Mouse (Mus musculus): ENCODE data around the gene Mknk2. TPM values are rescaled to one million over a fixed set of nuclear protein-coding genes. Genes with fewer than 3 reads are reported as not detected.

Gene Mknk2
- polyA plus RNA-seq, 1 experiment: 59.3 TPM

- Histone ChIP-seq H3K4me3 (replicated peaks; ENCODE audit: insufficient read depth, low read depth, low read length) (no peak overlapping the region), H3K27ac (ENCODE audit: insufficient read depth, low read length) (peak overlapping the region; percentile 60), H3K27me3 (ENCODE audit: control insufficient read depth, insufficient read depth, low read length) (no peaks in the 10 kb centered on the region), H3K4me1 (ENCODE audit: control insufficient read depth, insufficient read depth, low read length) (peaks cover 69% of the 10 kb centered on the region)
- DNase-seq: peak in 1 of 2 experiments; percentile 47
- 26% methylated on average over 11 of the region's 11 CpGs for WGBS
- TF ChIP-seq CTCF (IDR thresholded peaks at IDR 0.05; ENCODE audit: borderline replicate concordance, insufficient read depth, low read depth, low read length): no peak
- TF ChIP-seq POLR2A (IDR thresholded peaks at IDR 0.05; ENCODE audit: borderline replicate concordance, insufficient read depth, low read length): no peak
These were observed 5.8 kb downstream of the Mknk2 start for GRCm38 (mm10) chr10:80671936-80672690.

GRCm38 (mm10) chr10:80671251-80671650, 6.7 kb downstream of the Mknk2 start:
- Histone ChIP-seq H3K4me3 (replicated peaks; ENCODE audit: insufficient read depth, low read depth, low read length) (no peak overlapping the region), H3K27me3 (ENCODE audit: control insufficient read depth, insufficient read depth, low read length) (no peaks in the 10 kb centered on the region), H3K4me1 (ENCODE audit: control insufficient read depth, insufficient read depth, low read length) (peaks cover 67% of the 10 kb centered on the region), H3K27ac (ENCODE audit: insufficient read depth, low read length) (peak overlapping the region; percentile 60; the same call in 1 of the 2 replicates)
- DNase-seq: no peak
- whole genome bisulfite sequencing: 69% methylated on average over 4 of the region's 4 CpGs
- TF ChIP-seq CTCF (IDR thresholded peaks at IDR 0.05; ENCODE audit: borderline replicate concordance, insufficient read depth, low read depth, low read length): no peak
- TF ChIP-seq POLR2A (IDR thresholded peaks at IDR 0.05; ENCODE audit: borderline replicate concordance, insufficient read depth, low read length): no peak

GRCm38 (mm10) chr10:80670531-80670930, 7.4 kb downstream of the Mknk2 start:
- Histone ChIP-seq H3K4me3 (replicated peaks; ENCODE audit: insufficient read depth, low read depth, low read length) (no peak overlapping the region), H3K4me1 (ENCODE audit: control insufficient read depth, insufficient read depth, low read length) (peaks cover 74% of the 10 kb centered on the region), H3K27ac (ENCODE audit: insufficient read depth, low read length) (peak overlapping the region; percentile 46), H3K27me3 (ENCODE audit: control insufficient read depth, insufficient read depth, low read length) (no peaks in the 10 kb centered on the region)
- WGBS: 9% methylated on average over 2 of the region's 2 CpGs
- DNase-seq: no peak
- TF ChIP-seq CTCF (IDR thresholded peaks at IDR 0.05; ENCODE audit: borderline replicate concordance, insufficient read depth, low read depth, low read length) (no peak), POLR2A (IDR thresholded peaks at IDR 0.05; ENCODE audit: borderline replicate concordance, insufficient read depth, low read length) (no peak)

GRCm38 (mm10) chr10:80669737-80670485, 8.0 kb downstream of the Mknk2 start:
- 14% methylated on average over 7 of the region's 7 CpGs for WGBS
- no peaks in the 10 kb centered on the region for H3K27me3 ChIP-seq (ENCODE audit: control insufficient read depth, insufficient read depth, low read length)
- H3K4me1 ChIP-seq (ENCODE audit: control insufficient read depth, insufficient read depth, low read length): peaks cover 78% of the 10 kb centered on the region
- peak overlapping the region; percentile 46 for H3K27ac ChIP-seq (ENCODE audit: insufficient read depth, low read length)
- DNase-seq: peak; percentile 77 to 82
- TF ChIP-seq POLR2A (IDR thresholded peaks at IDR 0.05; ENCODE audit: borderline replicate concordance, insufficient read depth, low read length) (no peak), CTCF (IDR thresholded peaks at IDR 0.05; ENCODE audit: borderline replicate concordance, insufficient read depth, low read depth, low read length) (no peak)
- H3K4me3 ChIP-seq (replicated peaks; ENCODE audit: insufficient read depth, low read depth, low read length): no peak overlapping the region

GRCm38 (mm10) chr10:80669018-80669417, 8.9 kb downstream of the Mknk2 start:
- peaks cover 77% of the 10 kb centered on the region for H3K4me1 ChIP-seq (ENCODE audit: control insufficient read depth, insufficient read depth, low read length)
- no peak for DNase-seq
- WGBS: 61% methylated on average over 12 of the region's 12 CpGs
- TF ChIP-seq POLR2A (IDR thresholded peaks at IDR 0.05; ENCODE audit: borderline replicate concordance, insufficient read depth, low read length): no peak
- TF ChIP-seq CTCF (IDR thresholded peaks at IDR 0.05; ENCODE audit: borderline replicate concordance, insufficient read depth, low read depth, low read length): no peak
- H3K27me3 ChIP-seq (ENCODE audit: control insufficient read depth, insufficient read depth, low read length): no peaks in the 10 kb centered on the region
- peak overlapping the region; percentile 46 for H3K27ac ChIP-seq (ENCODE audit: insufficient read depth, low read length)
- H3K4me3 ChIP-seq (replicated peaks; ENCODE audit: insufficient read depth, low read depth, low read length): no peak overlapping the region

- peak overlapping the region; percentile 46; the same call in 1 of the 2 replicates for H3K27ac ChIP-seq (ENCODE audit: insufficient read depth, low read length)
- WGBS: 26% methylated on average over 11 of the region's 11 CpGs
- DNase-seq: peak; percentile 64 to 78
- TF ChIP-seq POLR2A (IDR thresholded peaks at IDR 0.05; ENCODE audit: borderline replicate concordance, insufficient read depth, low read length): no peak
- no peak for TF ChIP-seq CTCF (IDR thresholded peaks at IDR 0.05; ENCODE audit: borderline replicate concordance, insufficient read depth, low read depth, low read length)
- H3K4me3 ChIP-seq (replicated peaks; ENCODE audit: insufficient read depth, low read depth, low read length): no peak overlapping the region
- no peaks in the 10 kb centered on the region for H3K27me3 ChIP-seq (ENCODE audit: control insufficient read depth, insufficient read depth, low read length)
- H3K4me1 ChIP-seq (ENCODE audit: control insufficient read depth, insufficient read depth, low read length): peaks cover 75% of the 10 kb centered on the region
These were observed 9.3 kb downstream of the Mknk2 start for GRCm38 (mm10) chr10:80668614-80669013.

GRCm38 (mm10) chr10:80666837-80667412, 11.0 kb downstream of the Mknk2 start:
- Histone ChIP-seq H3K4me3 (replicated peaks; ENCODE audit: insufficient read depth, low read depth, low read length) (no peak overlapping the region), H3K27ac (ENCODE audit: insufficient read depth, low read length) (no peak overlapping the region), H3K4me1 (ENCODE audit: control insufficient read depth, insufficient read depth, low read length) (peaks cover 59% of the 10 kb centered on the region), H3K27me3 (ENCODE audit: control insufficient read depth, insufficient read depth, low read length) (no peaks in the 10 kb centered on the region)
- 69% methylated on average over 19 of the region's 19 CpGs for WGBS
- TF ChIP-seq CTCF (IDR thresholded peaks at IDR 0.05; ENCODE audit: borderline replicate concordance, insufficient read depth, low read depth, low read length): no peak
- DNase-seq: no peak

All from cerebellum, adult 2 months (tissue).